Mouse (Mus musculus) bone marrow macrophage, adult 2 months (primary cell): ENCODE measurements around the gene Gjd3.

Source experiments
- CTCF ChIP-seq: IDR thresholded peaks from 2 replicates; pipeline ENCODE4 v1.5.1; 2012; ENCODE audit warnings: low read depth, mild to moderate bottlenecking, low read length, moderate library complexity
- POLR2A ChIP-seq: IDR thresholded peaks from 2 replicates; pipeline ENCODE4 v1.6.1; 2012; ENCODE audit warnings: mild to moderate bottlenecking, low read depth, low read length, borderline replicate concordance

- TF ChIP-seq CTCF (no peak), POLR2A (no peak)
Observed at GRCm38 (mm10) chr11:98959437-98960312, 23.1 kb downstream of the Gjd3 start.
